Mouse (Mus musculus): ENCODE results near the gene Rpsa. TPM values are rescaled to one million over a fixed set of nuclear protein-coding genes. Genes with fewer than 3 reads are reported as not detected.

Gene Rpsa
- polyA plus RNA-seq, 1 experiment: 2,302 TPM

DNA sequence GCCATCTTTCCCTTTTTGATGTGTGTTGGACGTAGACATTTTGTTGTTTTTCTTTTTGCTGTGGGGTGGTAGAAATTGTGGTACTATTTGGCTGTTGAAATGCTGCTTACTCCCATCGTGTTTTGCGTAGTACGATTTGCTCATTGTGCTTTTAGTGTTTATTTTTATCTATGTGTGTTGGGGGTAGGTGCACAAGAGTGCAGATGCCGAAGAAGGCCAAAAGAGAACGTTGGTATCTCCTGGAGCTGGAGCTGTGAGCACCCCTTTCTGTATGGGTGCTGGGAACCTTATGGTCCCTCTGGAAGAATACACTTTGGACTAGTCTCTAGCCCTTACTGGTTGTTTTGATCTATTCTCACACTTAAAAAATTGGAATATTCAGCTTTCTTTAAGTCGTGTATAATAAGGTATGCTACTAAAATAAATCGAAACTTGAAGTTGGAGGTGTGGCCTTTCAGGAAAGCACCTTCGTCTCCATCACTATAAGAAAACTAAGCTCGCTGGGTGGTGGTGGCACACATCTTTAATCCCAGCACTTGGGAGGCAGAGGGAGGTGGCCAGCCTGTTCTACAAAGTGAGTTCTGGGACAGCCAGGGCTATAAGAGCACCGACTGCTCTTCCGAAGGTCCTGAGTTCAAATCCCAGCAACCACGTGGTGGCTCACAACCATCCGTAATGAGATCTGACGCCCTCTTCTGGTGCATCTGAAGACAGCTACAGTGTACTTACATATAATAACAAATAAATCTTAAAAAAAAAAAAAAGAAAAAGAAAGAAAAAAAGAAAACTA lies 16.1 kb upstream of the Rpsa start:
- WGBS: 72% methylated on average over 15 of the region's 15 CpGs
- DNase-seq (ENCODE audit: low read depth, low spot score): no peak

DNA sequence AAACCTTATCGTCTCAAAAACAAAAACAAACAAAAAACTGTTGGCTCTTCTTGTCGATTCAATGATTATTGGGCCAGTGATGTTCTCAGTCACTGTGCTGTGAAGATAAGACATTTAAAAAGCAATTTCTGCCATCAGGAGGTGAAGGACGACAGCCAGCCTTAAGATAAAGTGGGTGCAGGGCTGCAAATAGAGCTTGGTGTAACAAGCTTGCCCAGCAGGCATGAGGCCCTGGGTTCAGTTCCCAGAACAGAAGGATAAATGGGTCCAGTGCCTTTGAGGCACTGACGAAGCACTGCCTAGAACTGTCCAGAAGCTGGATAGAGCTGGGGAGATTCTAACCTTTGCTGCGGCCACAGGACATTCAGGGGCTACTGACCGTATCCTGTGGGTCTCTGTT lies 15.0 kb upstream of the Rpsa start:
- 94% methylated on average over 6 of the region's 6 CpGs for WGBS
- no peak for DNase-seq (ENCODE audit: low read depth, low spot score)

DNA sequence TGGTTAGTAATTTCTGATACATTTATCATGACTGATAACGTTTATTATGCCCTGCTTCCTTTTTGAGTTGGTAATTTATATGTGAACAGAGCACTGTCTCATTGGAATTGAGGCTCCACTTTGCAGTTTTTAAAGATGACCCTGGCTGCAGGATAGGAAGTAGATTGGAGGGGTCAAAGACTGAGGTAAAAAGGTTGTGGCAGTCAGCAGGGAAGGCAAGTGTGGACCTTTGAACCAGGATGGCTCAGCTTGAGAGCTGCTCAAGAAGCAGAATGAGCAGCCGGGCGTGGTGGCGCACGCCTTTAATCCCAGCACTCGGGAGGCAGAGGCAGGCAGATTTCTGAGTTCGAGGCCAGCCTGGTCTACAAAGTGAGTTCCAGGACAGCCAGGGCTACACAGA lies 14.0 kb upstream of the Rpsa start:
- DNase-seq (ENCODE audit: low read depth, low spot score): no peak

DNA sequence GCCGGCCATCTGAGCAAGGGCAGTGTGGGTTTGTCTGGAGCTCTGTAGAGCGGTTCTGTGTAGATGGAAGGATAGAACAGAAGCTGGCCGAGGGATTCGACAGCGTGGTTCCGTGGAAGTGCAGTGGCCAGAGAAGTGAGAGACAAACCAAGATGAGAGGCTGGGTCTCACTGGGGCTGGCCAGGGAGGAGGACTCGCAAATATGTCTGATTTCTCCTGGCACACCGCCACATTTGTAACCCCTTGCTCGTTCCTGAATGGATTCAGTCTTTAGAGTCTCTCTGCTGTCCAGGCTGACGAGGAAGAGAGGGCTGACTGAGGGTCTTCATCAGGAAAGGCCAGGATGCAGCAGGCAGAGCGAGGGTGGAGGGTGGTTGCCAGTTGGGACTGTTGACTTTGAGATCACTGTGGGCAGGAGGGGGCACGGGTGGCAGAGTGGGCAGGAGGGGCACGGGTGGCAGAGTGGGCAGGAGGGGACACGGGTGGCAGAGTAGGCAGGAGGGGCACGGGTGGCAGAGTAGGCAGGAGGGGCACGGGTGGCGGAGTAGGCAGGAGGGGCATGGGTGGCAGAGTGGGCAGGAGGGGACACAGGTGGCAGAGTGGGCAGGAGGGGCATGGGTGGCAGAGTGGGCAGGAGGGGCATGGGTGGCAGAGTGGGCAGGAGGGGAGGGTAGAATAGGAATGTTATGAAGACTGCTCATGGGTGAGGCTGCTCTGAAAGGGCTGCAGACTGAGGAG lies 13.3 kb upstream of the Rpsa start:
- no peak for DNase-seq (ENCODE audit: low read depth, low spot score)
- 87% methylated on average over 17 of the region's 17 CpGs for WGBS

More for the DNA sequence above, 14.0 kb upstream of the Rpsa start:
- 92% methylated on average over 7 of the region's 7 CpGs for WGBS

DNA sequence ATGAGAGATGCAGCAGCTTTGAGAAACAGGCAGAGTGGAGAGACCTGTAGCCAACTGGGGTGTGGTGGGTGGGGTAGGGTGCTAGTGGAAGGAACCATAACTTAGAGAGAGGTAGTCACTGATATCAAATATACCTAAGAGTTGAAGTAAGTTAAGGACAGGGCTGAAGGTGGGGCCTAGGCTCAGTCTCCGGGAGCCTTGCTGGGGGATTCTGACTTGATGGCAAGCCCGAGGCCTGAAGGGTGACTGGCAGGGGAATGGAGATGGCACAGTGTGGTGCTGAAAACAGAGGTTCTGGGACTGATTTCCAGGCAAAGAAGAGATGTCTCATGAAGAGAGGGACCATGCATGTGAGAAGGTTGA lies 12.7 kb upstream of the Rpsa start:
- WGBS: 100% methylated on average over 2 of the region's 2 CpGs
- DNase-seq (ENCODE audit: low read depth, low spot score): no peak

DNA sequence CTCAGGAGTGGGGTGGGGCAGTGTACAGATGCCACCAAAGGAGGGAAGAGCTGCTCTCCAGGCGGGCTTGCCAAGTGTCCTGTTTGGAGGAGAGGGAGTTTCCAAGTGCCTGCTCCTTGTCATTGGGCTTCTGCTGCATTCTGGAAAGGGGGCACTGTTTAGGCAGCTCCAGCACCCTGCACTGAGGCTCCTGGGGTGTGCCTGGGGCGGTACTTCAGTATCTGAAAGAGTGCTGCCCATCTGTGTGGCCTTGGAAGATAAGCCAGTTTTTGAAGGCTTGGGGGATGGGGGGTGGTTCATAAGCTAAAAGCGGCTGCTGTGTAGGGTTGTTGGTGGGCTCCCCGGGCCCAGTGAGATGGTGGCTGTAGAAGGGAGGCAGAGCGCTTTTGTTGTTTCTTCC lies 11.9 kb upstream of the Rpsa start:
- DNase-seq (ENCODE audit: low read depth, low spot score): no peak
- WGBS: 76% methylated on average over 5 of the region's 5 CpGs

DNA sequence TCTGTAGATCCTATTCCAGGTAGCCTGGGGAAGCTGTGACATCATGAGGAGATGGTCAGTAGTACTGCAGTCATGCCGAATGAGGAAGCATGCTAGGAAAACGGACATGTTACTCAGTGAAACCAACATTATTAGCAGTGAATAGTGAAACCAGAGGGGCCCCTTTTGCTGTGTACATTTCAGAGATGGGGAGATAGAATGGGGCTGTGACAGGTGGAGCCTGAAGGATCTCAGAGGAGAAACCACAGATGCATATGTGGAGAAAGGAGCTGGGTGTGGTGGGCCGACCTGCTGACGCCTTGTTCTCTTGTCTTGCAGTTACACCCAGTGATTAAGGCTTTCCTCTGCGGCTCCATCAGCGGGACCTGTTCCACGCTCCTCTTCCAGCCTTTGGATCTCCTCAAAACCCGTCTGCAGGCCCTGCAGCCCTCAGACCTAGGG lies 11.3 kb upstream of the Rpsa start:
- WGBS: 76% methylated on average over 8 of the region's 8 CpGs
- DNase-seq (ENCODE audit: low read depth, low spot score): no peak

DNA sequence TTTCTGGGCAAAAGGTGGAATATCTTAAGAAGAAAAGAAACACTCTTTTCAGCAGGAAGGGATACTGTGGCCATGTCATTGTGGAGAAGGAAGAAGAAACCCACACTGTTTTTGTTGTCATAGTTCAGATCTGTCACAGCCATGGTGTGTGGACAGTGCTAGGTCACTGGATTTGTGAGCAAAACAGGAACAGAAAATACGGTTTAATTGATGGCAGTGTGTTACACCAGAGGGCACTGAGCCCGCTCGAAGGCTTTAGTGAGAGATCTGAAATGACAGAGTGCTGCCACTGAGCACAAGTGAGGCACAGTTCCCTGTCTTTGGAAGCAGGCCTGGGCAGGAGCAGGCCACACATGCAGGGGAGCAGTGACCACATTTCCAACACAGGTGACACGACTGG lies 9.3 kb upstream of the Rpsa start:
- no peak for DNase-seq (ENCODE audit: low read depth, low spot score)
- WGBS: 77% methylated on average over 4 of the region's 4 CpGs

DNA sequence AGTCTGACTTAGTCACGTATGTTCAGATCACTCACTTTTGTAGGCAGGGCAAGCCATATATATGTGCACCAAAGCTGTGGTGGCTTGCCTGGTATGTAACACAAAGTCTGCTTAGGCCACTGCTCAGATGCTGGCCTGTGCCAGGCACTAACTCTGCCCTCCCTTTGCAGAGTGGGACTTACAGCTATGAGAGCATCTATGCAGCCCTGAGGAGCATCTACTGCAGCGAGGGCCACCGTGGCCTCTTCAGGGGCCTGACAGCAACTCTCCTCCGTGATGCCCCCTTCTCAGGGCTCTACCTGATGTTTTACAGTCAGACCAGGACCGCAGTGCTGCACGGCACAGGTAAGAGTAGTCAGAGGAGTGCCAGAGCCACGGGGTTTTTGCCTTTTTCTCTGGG lies 7.0 kb upstream of the Rpsa start:
- WGBS: 95% methylated on average over 7 of the region's 7 CpGs
- no peak for DNase-seq (ENCODE audit: low read depth, low spot score)

DNA sequence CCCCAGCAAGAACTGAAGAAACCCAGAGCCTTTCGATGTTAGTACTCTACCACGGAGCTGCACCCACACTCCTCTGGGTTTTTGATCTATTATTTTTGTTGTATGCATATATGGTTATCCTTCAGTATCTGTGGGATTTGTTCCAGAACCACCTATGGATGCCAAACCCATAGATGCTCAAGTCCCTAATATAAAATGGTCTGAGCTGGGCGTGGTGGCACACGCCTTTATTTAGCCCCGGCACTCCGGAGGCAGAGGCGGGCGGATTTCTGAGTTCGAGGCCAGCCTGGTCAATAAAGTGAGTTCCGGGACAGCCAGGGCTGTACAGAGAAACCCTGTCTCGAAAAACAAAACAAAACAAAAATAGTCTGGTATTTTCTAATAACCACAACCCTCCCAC lies 621 bp upstream of the Rpsa start:
- DNase-seq (ENCODE audit: low read depth, low spot score): no peak
- 24% methylated on average over 11 of the region's 11 CpGs for WGBS

DNA sequence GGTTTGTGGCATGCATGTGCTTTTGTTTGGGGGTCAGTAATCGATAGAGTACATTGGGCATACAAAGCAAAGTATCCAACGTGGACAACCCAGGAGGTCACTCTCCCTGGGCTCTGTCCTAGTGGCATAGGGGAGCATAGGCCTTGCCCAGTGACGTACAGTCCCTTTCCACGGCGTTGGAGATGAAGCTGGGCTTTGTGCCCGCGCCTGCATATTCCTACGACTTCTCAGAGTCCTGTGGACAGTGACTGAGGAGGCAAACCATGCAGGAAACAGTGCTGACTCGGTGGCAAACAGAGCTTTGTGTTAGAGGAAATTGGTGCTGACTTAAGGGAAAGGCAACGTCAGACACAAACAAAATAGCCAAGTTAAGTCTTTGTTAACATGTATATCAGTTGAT lies 1.8 kb downstream of the Rpsa start:
- DNase-seq (ENCODE audit: low read depth, low spot score): no peak
- 49% methylated on average over 10 of the region's 10 CpGs for WGBS

DNA sequence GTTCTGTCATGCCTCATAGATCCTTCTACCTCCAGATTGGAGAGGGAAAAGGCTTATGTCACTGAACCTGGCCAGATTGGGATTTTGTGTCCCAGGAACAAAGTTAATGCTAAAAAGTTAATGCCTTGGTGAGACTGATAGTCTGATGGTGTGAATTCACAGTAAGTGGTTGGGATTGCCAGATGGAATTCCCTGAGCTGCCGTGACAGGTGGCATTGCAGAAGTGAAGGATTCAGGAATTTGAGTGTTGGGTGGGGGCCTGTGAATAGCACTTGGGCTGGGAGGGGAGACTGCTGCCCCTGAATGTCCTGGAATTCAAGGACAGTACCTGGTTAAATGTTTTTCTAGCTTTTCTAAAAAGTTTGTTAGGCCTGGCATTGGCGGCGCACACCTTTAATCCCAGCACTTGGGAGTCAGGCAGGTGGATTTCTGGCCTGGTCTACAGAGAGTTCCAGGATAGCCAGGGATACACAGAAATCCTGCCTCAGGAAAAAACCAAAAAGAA lies 4.3 kb downstream of the Rpsa start:
- WGBS: 85% methylated on average over 3 of the region's 3 CpGs
- DNase-seq (ENCODE audit: low read depth, low spot score): no peak

DNA sequence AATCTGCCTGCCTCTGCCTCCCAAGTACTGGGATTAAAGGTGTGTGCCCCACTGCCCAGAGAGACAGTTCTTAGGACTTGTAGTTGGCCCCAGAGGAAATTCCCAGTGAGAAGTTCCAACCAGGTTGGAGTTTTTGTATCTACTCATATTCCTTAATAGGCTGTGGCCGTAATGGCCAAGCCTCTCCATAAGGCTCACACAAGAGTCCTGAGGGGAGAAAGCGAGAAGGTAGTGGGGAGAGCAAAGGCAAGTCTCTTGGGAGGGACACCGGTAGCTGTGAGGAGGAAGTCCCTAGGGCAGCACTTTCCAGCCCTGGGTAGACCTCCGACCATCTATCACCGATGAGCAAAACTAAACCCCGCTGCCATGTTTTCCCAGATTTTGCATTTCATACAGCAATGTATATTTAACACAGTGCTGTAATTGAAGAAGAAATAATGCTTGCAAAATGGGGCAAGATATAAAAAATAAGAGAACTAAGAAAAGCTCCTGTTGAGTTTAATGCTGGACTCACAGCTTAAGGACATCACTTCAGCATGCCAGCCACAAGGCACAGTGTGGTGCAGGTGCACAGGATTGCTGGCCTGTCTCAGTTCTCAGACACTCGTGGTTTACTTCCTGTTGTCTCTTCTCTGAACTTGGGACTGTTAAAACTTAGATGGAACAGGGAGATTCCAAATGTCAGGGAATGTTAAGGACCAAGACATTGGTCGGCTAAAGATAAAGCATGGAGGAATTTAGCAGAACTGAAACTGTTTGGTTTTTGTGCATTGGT lies 5.7 kb downstream of the Rpsa start:
- 49% methylated on average over 8 of the region's 8 CpGs for WGBS
- DNase-seq (ENCODE audit: low read depth, low spot score): no peak

DNA sequence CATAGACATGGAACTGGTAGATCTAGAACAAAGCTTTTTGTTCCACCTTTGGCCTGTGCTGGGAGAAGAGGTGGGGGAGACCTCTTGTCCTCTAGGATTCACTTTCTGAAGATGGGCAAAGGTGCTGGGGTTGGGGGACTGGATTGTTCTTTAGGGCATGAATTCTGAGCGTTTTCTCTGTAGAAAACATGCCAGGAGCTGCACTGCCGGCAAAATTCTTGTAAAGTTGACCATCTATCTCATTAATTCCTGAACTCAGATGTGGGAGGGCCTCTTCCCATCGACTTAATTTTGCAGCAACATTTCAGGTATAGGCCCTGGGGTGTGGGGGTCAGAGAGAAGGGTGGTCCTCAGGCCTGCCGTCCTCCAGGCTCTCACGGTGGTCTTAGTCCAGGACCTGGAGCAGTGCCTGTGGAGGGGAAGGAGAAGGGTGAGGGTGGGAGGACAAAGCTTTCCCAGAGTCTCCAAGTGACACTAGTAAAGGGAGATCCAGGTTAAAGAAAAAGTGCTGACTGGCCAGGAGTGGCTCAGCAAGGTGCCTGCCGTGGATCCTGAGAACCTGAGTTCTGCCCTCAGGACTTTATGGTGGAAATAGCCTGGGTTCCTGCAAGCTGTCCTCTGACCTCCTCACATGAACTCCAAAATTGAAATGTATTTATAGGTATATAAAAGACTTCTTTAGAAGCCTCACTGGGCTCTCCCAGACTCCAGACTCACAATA lies 6.4 kb downstream of the Rpsa start:
- no peak for DNase-seq (ENCODE audit: low read depth, low spot score)
- WGBS: 41% methylated on average over 6 of the region's 6 CpGs

DNA sequence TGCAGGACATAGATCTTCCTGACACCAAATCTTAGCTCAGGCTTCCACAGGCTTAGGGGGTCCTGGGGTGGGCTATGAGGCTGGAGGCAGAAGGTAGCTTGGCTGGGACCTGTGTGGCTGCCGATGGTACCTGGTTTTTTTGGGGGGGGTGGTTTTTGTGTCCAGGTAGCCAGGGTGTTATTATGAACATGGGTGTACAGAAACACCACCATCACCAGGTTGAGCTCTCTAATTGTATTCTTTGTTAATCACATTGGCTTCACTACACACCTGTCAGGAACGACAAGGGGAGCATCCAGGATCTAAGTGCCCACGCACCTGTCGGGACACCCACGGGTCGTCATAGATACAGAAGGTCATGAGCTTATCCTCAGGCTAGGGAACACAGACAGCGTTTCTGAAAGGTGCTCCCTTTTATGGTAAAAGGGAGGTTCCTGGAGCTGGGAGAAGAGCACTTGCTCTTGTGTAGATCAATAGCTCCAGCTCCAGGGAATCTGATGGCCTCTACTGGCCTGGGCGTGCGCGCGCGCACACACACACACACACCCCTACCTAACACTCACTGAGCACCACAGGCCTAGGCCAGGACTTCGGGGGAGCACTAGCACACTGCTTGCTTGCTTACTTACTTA lies 7.2 kb downstream of the Rpsa start:
- no peak for DNase-seq (ENCODE audit: low read depth, low spot score)
- 77% methylated on average over 13 of the region's 13 CpGs for WGBS

DNA sequence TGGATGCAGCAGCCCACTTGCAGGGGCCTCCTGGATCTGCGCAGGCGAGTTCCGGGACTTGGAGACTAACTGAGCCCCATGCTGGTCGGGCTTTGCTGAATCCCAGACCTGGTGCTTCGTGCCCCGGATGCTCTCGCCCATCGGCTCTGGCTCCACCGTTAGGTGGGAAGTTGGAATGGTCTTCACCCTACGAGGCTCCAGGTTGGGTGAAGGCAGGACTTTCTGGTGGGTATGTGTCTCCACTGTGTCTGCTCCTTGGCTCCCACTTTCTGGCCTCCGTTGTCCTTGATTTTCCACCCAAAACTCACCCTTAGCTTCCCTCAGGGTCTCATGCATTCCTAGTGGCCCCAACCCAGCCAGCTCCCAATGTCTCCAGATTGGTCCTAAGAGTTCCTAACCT lies 8.0 kb downstream of the Rpsa start:
- WGBS: 90% methylated on average over 11 of the region's 11 CpGs
- DNase-seq (ENCODE audit: low read depth, low spot score): no peak

DNA sequence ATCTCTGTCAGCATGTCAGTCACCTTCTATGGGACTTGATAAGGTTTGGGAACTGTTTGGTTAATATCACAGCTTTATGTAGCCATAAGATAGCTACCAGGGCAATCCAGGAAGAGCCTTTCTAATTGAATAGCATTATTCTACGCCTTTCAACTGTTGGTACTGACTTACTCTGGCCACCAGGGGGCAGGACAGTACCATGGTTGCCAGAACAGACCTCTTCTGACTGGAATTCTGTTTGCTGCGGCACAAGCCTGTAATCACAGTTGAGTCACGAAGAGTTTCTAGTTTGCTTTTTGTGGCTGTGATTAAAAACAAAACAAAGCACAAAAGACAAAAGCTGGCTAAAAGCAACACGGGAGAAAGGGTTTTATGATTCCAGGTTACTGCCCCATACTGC lies 13.2 kb downstream of the Rpsa start:
- DNase-seq (ENCODE audit: low read depth, low spot score): peak; percentile 59
- WGBS: 2% methylated on average over 4 of the region's 4 CpGs

DNA sequence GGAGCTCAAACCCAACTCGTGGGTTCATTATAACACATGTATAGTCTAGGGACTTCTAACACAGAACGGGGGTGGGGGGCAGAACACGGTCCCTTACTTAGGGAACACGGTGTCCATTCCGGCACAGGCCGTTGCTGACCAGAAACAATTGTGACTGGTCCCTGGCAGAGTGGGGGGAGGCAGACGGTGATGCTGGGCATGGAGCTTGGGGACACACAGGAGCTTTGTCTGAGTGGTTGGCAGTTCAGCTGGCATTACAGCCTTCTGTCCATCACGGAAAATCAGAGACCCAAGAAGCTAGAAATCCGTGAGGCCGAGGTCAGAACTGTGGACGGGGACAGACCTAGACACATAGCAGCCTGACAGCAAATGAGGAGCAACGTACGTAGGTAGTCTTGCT lies 17.0 kb downstream of the Rpsa start:
- WGBS: 81% methylated on average over 13 of the region's 13 CpGs
- no peak for DNase-seq (ENCODE audit: low read depth, low spot score)

DNA sequence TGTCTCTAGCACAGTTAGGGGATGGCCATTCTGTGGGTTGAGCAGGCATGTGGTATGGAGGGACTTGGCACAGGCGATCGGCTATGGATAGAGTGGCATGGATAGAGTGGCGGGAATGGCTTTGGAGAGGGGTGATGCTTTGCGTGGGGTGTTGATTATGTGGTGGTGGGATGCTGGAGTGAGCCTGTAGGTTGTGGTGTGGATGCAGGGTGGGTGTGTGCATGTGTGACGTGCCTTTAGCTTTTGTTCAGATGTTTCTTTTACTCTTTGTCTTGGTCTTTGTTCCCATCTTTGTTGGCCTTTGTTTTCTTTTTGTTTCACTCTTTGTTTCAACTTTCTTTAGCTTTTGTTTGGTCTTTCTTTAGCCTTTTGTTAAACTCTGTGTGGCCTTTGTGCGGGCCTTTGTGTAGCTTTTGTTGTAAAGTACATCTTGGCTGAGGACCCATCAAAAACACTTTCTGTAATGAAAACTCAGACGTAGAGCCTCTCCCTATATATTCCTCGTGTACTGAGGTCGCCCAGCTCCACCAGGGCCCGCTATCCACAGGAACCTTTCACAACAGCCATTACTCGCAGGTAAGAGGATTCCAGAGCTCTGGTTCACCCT lies 21.8 kb downstream of the Rpsa start, which contains the start of gene Mobp:
Gene Mobp (plus strand): TSS at position 486 of the 607 bp plus-strand sequence.
- no peak for DNase-seq (ENCODE audit: low read depth, low spot score)
- WGBS: 69% methylated on average over 11 of the region's 11 CpGs

Data from large intestine, adult 2 months (tissue).